Comparison of ENCODE assay signal across 8 mouse cellular contexts in the genomic region with DNA sequence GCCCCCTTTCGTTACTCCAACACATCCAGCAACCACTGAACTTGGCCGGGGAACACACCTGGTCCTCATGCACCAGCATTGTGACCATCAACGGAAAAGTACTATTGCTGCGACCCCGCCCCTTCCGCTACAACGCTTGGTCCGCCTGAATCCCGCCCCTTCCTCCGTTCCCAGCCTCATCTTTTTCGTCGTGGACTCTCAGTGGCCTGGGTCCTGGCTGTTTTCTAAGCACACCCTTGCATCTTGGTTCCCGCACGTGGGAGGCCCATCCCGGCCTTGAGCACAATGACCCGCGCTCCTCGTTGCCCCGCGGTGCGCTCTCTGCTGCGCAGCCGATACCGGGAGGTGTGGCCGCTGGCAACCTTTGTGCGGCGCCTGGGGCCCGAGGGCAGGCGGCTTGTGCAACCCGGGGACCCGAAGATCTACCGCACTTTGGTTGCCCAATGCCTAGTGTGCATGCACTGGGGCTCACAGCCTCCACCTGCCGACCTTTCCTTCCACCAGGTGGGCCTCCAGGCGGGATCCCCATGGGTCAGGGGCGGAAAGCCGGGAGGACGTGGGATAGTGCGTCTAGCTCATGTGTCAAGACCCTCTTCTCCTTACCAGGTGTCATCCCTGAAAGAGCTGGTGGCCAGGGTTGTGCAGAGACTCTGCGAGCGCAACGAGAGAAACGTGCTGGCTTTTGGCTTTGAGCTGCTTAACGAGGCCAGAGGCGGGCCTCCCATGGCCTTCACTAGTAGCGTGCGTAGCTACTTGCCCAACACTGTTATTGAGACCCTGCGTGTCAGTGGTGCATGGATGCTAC. TPM values are rescaled to one million over a fixed set of nuclear protein-coding genes. Genes with fewer than 3 reads are reported as not detected.
DNase-seq lines count a peak whose midpoint lies in the region; ATAC-seq and TF ChIP-seq lines count a peak whose summit lies in the region.

A gene (plus strand): TSS at position 167 of the 805 bp plus-strand sequence.

- peak within 1 kb of the TSS; percentile 64 for H3K4me3 ChIP-seq in heart, embryonic 11.5 days (ENCODE audit: low read depth, low read length)
- H3K4me3 ChIP-seq in kidney, embryonic 14.5 days (ENCODE audit: low read length) = peak within 1 kb of the TSS; percentile 69
- H3K4me3 ChIP-seq in liver, embryonic 15.5 days (replicated peaks) = peak within 1 kb of the TSS; percentile 52
- peak within 1 kb of the TSS; percentile 52 for H3K4me3 ChIP-seq in neural tube, embryonic 12.5 days
- H3K4me3 ChIP-seq in testis, adult 2 months (ENCODE audit: control insufficient read depth, low read depth, low read length) = peak within 1 kb of the TSS; percentile 71

- H3K36me3 ChIP-seq in heart, embryonic 11.5 days (ENCODE audit: control insufficient read depth, insufficient read depth, low read length) = peaks cover 3% of the 10 kb centered on the region; the same call in 1 of the 2 replicates
- peaks cover 3% of the 10 kb centered on the region; the same call in 1 of the 2 replicates for H3K36me3 ChIP-seq in kidney, embryonic 14.5 days (ENCODE audit: control insufficient read depth, insufficient read depth, low read length)
- H3K36me3 ChIP-seq in liver, embryonic 15.5 days (replicated peaks) = peaks cover 2% of the 10 kb centered on the region; the same call in 1 of the 2 replicates
- peaks cover 4% of the 10 kb centered on the region; the same call in 1 of the 2 replicates for H3K36me3 ChIP-seq in neural tube, embryonic 12.5 days
- H3K36me3 ChIP-seq in testis, adult 2 months (ENCODE audit: control insufficient read depth, insufficient read depth, low read length) = no peaks in the 10 kb centered on the region

- 11% methylated on average over 47 of the region's 47 CpGs for WGBS in heart, embryonic 11.5 days (ENCODE audit: insufficient replicate concordance)
- WGBS in kidney, embryonic 14.5 days = 9% methylated on average over 47 of the region's 47 CpGs
- WGBS in liver, embryonic 15.5 days (ENCODE audit: insufficient replicate concordance) = 17% methylated on average over 47 of the region's 47 CpGs
- 14% methylated on average over 47 of the region's 47 CpGs for WGBS in neural tube, embryonic 12.5 days

- H3K9ac ChIP-seq in heart, embryonic 11.5 days (ENCODE audit: low read depth, low read length) = peak within 1 kb of the TSS; percentile 80
- peak within 1 kb of the TSS; percentile 73 for H3K9ac ChIP-seq in kidney, embryonic 14.5 days (ENCODE audit: low read depth, low read length)
- peak within 1 kb of the TSS; percentile 37; the same call in 1 of the 2 replicates for H3K9ac ChIP-seq in liver, embryonic 15.5 days
- H3K9ac ChIP-seq in neural tube, embryonic 12.5 days = peak within 1 kb of the TSS; percentile 69

- H3K4me2 ChIP-seq in heart, embryonic 11.5 days = peak within 1 kb of the TSS; percentile 96
- H3K4me2 ChIP-seq in kidney, embryonic 14.5 days (replicated peaks; ENCODE audit: low read depth, low read length) = peak within 1 kb of the TSS; percentile 85
- peak within 1 kb of the TSS; percentile 72 for H3K4me2 ChIP-seq in liver, embryonic 15.5 days
- peak within 1 kb of the TSS; percentile 92 for H3K4me2 ChIP-seq in neural tube, embryonic 12.5 days (replicated peaks)

- TF ChIP-seq CTCF in testis, adult 2 months (IDR thresholded peaks at IDR 0.05; ENCODE audit: control insufficient read depth, insufficient read depth, insufficient replicate concordance, low read depth, low read length) = no peak

- H3K9me3 ChIP-seq in heart, embryonic 11.5 days (replicated peaks; ENCODE audit: control insufficient read depth, low read length) = no peaks in the 10 kb centered on the region
- no peaks in the 10 kb centered on the region for H3K9me3 ChIP-seq in kidney, embryonic 14.5 days (ENCODE audit: control insufficient read depth, low read length)
- H3K9me3 ChIP-seq in liver, embryonic 15.5 days (replicated peaks) = no peaks in the 10 kb centered on the region
- no peaks in the 10 kb centered on the region for H3K9me3 ChIP-seq in neural tube, embryonic 12.5 days

- ATAC-seq in heart, embryonic 11.5 days (replicated peaks; ENCODE audit: insufficient number of reproducible peaks, low FRiP score, low TSS enrichment) = peak; percentile 48
- peak; percentile 88 for ATAC-seq in kidney, embryonic 14.5 days (ENCODE audit: low FRiP score, low TSS enrichment)
- ATAC-seq in liver, embryonic 15.5 days (ENCODE audit: insufficient read depth) = peak; percentile 65
- peak; percentile 78 for ATAC-seq in neural tube, embryonic 12.5 days (ENCODE audit: low FRiP score, low read depth)

- TF ChIP-seq POLR2A in testis, adult 2 months (IDR thresholded peaks at IDR 0.05; ENCODE audit: control insufficient read depth, low read depth, low read length) = peak; percentile 46; the same call in 1 of the 2 replicates

- no peaks in the 10 kb centered on the region for H3K27me3 ChIP-seq in heart, embryonic 11.5 days (ENCODE audit: control insufficient read depth, insufficient read depth, low read length)
- H3K27me3 ChIP-seq in kidney, embryonic 14.5 days (ENCODE audit: control insufficient read depth, insufficient read depth, low read length) = no peaks in the 10 kb centered on the region
- no peaks in the 10 kb centered on the region; the same call in 1 of the 2 replicates for H3K27me3 ChIP-seq in liver, embryonic 15.5 days
- no peaks in the 10 kb centered on the region for H3K27me3 ChIP-seq in neural tube, embryonic 12.5 days (replicated peaks)
- H3K27me3 ChIP-seq in testis, adult 2 months (ENCODE audit: control insufficient read depth, insufficient read depth, low read length) = no peaks in the 10 kb centered on the region

- peak; percentile 54 to 73 for DNase-seq in thymus, adult 18-20 months
- DNase-seq in thymus, postnatal 14 days = no peak
- peak; percentile 85 for DNase-seq in embryo, embryonic 10 days (ENCODE audit: low spot score)

- peaks cover 11% of the 10 kb centered on the region for H3K4me1 ChIP-seq in heart, embryonic 11.5 days (ENCODE audit: control insufficient read depth, insufficient read depth, low read length)
- 0 out of 2 replicates have a peak, but pooled peaks cover 10% of the 10 kb centered on the region for H3K4me1 ChIP-seq in kidney, embryonic 14.5 days (ENCODE audit: control insufficient read depth, insufficient read depth, low read length)
- H3K4me1 ChIP-seq in liver, embryonic 15.5 days (replicated peaks) = peaks cover 27% of the 10 kb centered on the region
- peaks cover 12% of the 10 kb centered on the region for H3K4me1 ChIP-seq in neural tube, embryonic 12.5 days
- H3K4me1 ChIP-seq in testis, adult 2 months (ENCODE audit: control insufficient read depth, insufficient read depth, low read length) = peaks cover 6% of the 10 kb centered on the region

- no peak within 1 kb of the TSS for H3K27ac ChIP-seq in heart, embryonic 11.5 days (ENCODE audit: low read depth, low read length)
- no peak within 1 kb of the TSS for H3K27ac ChIP-seq in kidney, embryonic 14.5 days (ENCODE audit: low read depth, low read length)
- peak within 1 kb of the TSS; percentile 59 for H3K27ac ChIP-seq in liver, embryonic 15.5 days (replicated peaks)
- H3K27ac ChIP-seq in neural tube, embryonic 12.5 days = no peak within 1 kb of the TSS
- no peak within 1 kb of the TSS for H3K27ac ChIP-seq in testis, adult 2 months (ENCODE audit: control insufficient read depth, insufficient read depth, low read depth, low read length)

RNA-seq across cellular contexts. Expression of the gene that starts here (rescaled TPM):
- 2.3 and 3.5 TPM in 2 replicates for polyA plus RNA-seq in heart, embryonic 11.5 days (2014; fragmentation: Nextera tagmentation; extraction: Ambion mirVana)
- polyA plus RNA-seq in kidney, embryonic 14.5 days (2014; fragmentation: Nextera tagmentation; extraction: Ambion mirVana) = 5.2 and 7.9 TPM in 2 replicates
- 1.2 and 1.5 TPM in 2 replicates for polyA plus RNA-seq in liver, embryonic 15.5 days (2015; fragmentation: Nextera tagmentation; extraction: Ambion mirVana)
- polyA plus RNA-seq in neural tube, embryonic 12.5 days (2016; fragmentation: Nextera tagmentation; extraction: Ambion mirVana) = 5.6 and 6.1 TPM in 2 replicates
- 2.9 and 4.1 TPM in 2 replicates for polyA plus RNA-seq in testis, adult 2 months (2012; rRNA removed)
